In genomic region chr11:109611303-109612149, GRCm38 (mm10) we compare ENCODE assay signal across 8 mouse cellular contexts. TPM values are rescaled to one million over a fixed set of nuclear protein-coding genes. Genes with fewer than 3 reads are reported as not detected.
DNase-seq lines count a peak whose midpoint lies in the region; ATAC-seq lines count a peak whose summit lies in the region.

Gene Wipi1 (minus strand): TSS chr11:109611967.

- ATAC-seq in hindbrain, embryonic 12.5 days (ENCODE audit: low FRiP score), result peak; percentile 98

- no peaks in the 10 kb centered on the region for H3K9me3 ChIP-seq in hindbrain, embryonic 12.5 days (replicated peaks)

- peak within 1 kb of the TSS; percentile 71 for H3K27ac ChIP-seq in hindbrain, embryonic 12.5 days

- peak within 1 kb of the TSS; percentile 62 for H3K4me3 ChIP-seq in hindbrain, embryonic 12.5 days

- 0 out of 2 replicates have a peak, but pooled peaks cover 4% of the 10 kb centered on the region for H3K27me3 ChIP-seq in hindbrain, embryonic 12.5 days

- WGBS in hindbrain, embryonic 12.5 days, result under 1% methylated on average over 48 of the region's 58 CpGs

- H3K9ac ChIP-seq in hindbrain, embryonic 12.5 days, result peak within 1 kb of the TSS; percentile 78

- peaks cover 19% of the 10 kb centered on the region for H3K4me1 ChIP-seq in hindbrain, embryonic 12.5 days

- peak within 1 kb of the TSS; percentile 90 for H3K4me2 ChIP-seq in hindbrain, embryonic 12.5 days (replicated peaks)

- peak; percentile 99 for DNase-seq in NIH3T3 (ENCODE audit: low read depth)
- DNase-seq in cerebellum, postnatal 10 days, result peak; percentile 100
- DNase-seq in frontal cortex, postnatal 10 days (ENCODE audit: low spot score in 2 of 2), result peak; percentile 97 to 98
- DNase-seq in layer of hippocampus, postnatal 14 days (ENCODE audit: low spot score in 2 of 2), result peak; percentile 97 to 98
- peak; percentile 100 for DNase-seq in lung, postnatal 14 days
- peak; percentile 98 for DNase-seq in retina, adult 2 months (ENCODE audit: low read depth, low spot score)
- DNase-seq in thymus, postnatal 36 days, result peak; percentile 90 to 92

- no peaks in the 10 kb centered on the region for H3K36me3 ChIP-seq in hindbrain, embryonic 12.5 days

RNA-seq across cellular contexts. Expression of gene Wipi1, which starts in this region (rescaled TPM):
- polyA plus RNA-seq in hindbrain, embryonic 12.5 days (2016; fragmentation: Nextera tagmentation; extraction: Ambion mirVana), result 25.1 and 27.5 TPM in 2 replicates
- 10 to 100 TPM; 23.1 to 25.6 TPM for total RNA-seq in layer of hippocampus, postnatal 14 days (2021)

Comparison
In these comparisons a context has a peak if more than half of its experiments do, and no peak if none do; other contexts are left out.
1. Peak in every context shown above with its lines: DNase-seq, ATAC-seq, H3K4me3 ChIP-seq and H3K27ac ChIP-seq.